Mouse (Mus musculus): Measurements from ENCODE around the gene Oma1.

DNA sequence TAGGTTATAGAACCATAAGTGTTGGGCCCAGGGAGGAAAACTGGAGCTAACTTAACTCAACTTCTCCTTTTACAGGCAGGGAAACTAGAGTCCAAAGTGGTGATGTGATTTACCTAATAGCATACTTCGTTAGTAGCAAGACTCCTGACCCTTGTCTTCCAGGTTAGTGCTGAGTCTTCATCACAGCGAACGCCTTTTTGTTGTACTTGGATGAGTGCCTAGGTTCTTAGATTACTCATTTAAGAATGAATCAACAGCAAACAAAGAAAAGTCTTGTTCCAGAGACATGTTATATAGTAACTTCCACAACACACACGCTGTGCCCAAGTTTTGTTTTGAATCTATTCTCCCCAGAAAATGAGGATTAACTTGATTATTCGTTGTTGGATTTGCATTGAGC, 33.2 kb downstream of the Oma1 start:
- TF ChIP-seq EP300 (IDR thresholded peaks at IDR 0.05; ENCODE audit: low read depth in 1 of 2, low read length in 2 of 2): no peak
- TF ChIP-seq ETS1 (IDR thresholded peaks at IDR 0.05; ENCODE audit: low read depth, low read length): no peak
- TF ChIP-seq MEF2A (IDR thresholded peaks at IDR 0.05; ENCODE audit: extremely low read depth, insufficient replicate concordance, low read depth, low read length, poor library complexity, severe bottlenecking): no peak
- TF ChIP-seq CTCF (IDR thresholded peaks at IDR 0.05 in 2 of 3, conservative IDR thresholded peaks at IDR 0.05 in 1 of 3; ENCODE audit: control insufficient read depth in 1 of 3, insufficient read depth in 1 of 3, low read depth in 2 of 3, low read length in 3 of 3, poor library complexity in 1 of 3, severe bottlenecking in 1 of 3): no peak
- TF ChIP-seq POLR2A (IDR thresholded peaks at IDR 0.05; ENCODE audit: control insufficient read depth in 1 of 2, insufficient read depth in 1 of 2, low read depth in 1 of 2, low read length in 2 of 2, poor library complexity in 1 of 2): no peak
- TF ChIP-seq SMC3 (IDR thresholded peaks at IDR 0.05; ENCODE audit: low read depth, low read length): no peak
- TF ChIP-seq CHD1 (IDR thresholded peaks at IDR 0.05; ENCODE audit: low read depth, low read length): no peak
- no peak for TF ChIP-seq USF1 (IDR thresholded peaks at IDR 0.05; ENCODE audit: low read depth, low read length)
- no peak for TF ChIP-seq GABPA (IDR thresholded peaks at IDR 0.05; ENCODE audit: low read depth, low read length)
- no peak for TF ChIP-seq JUND (IDR thresholded peaks at IDR 0.05; ENCODE audit: low read depth, low read length)

Measured in MEL (cell line).